Mouse (Mus musculus) lung, adult 2 months (tissue): Measurements from ENCODE around the gene Ptgr1.

ENCODE experiments used
- CTCF ChIP-seq: fragments of 200-500 bp; IDR thresholded peaks from 2 replicates; pipeline ENCODE4 v1.5.1; 2011; ENCODE audit warnings: mild to moderate bottlenecking, low read length, control low read depth; ENCODE audit not compliant: insufficient read depth
- POLR2A ChIP-seq: fragments of 200-500 bp; IDR thresholded peaks from 2 replicates; pipeline ENCODE4 v1.6.1; 2011; ENCODE audit warnings: low read depth, mild to moderate bottlenecking, control low read depth, low read length, borderline replicate concordance; ENCODE audit errors: extremely low read depth

DNA sequence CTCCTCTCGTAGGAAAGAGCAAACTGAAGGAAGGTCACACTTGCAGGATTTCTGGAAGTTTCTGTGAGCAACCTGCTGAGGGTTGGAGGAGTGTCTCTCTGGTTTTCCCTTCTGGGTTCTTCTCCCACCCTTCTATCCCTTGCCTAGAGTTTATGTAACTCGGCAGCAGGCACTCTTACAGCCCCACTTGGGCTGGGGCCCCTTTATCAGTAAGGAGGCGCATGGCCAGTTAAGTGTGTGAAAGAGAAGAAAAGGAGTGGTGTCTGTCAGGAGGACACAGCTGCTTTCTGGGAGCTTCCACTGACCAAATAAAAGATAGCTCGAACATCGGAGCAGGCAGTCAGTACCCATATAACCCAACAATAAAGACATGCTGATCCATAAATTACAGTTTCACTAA, 5.3 kb upstream of the Ptgr1 start:
- TF ChIP-seq POLR2A (no peak), CTCF (no peak)
